In genomic region chr10:73098966-73099845, GRCm38 (mm10) we compare ENCODE assay signal across 8 mouse cellular contexts. TPM values are rescaled to one million over a fixed set of nuclear protein-coding genes. Genes with fewer than 3 reads are reported as not detected.
A peak's percentile ranks its signal among the peaks of the same experiment; 100 is the strongest.
DNase-seq lines count a peak whose midpoint lies in the region; ATAC-seq and TF ChIP-seq lines count a peak whose summit lies in the region.

Gene Pcdh15, plus strand, starts transcription at chr10:73099342.

- H3K9ac ChIP-seq in ES-E14 (ENCODE audit: insufficient read depth, low read depth, low read length, poor library complexity, severe bottlenecking) = peak within 1 kb of the TSS; percentile 8; the same call in 1 of the 2 replicates
- H3K9ac ChIP-seq in forebrain, embryonic 11.5 days (ENCODE audit: low read length) = peak within 1 kb of the TSS; percentile 45
- H3K9ac ChIP-seq in midbrain, embryonic 13.5 days (replicated peaks) = peak within 1 kb of the TSS; percentile 71

- H3K27ac ChIP-seq in ES-E14 (ENCODE audit: insufficient read depth, low read depth, low read length, poor library complexity, severe bottlenecking) = no peak within 1 kb of the TSS
- H3K27ac ChIP-seq in forebrain, embryonic 11.5 days (ENCODE audit: low read depth, low read length) = no peak within 1 kb of the TSS
- H3K27ac ChIP-seq in midbrain, embryonic 13.5 days = peak within 1 kb of the TSS; percentile 56; the same call in 1 of the 2 replicates

- H3K4me3 ChIP-seq in ES-E14 (ENCODE audit: insufficient read depth in 1 of 2, low read depth in 1 of 2, low read length in 2 of 2, poor library complexity in 1 of 2, severe bottlenecking in 1 of 2) = peak within 1 kb of the TSS; percentile 55 to 78
- H3K4me3 ChIP-seq in forebrain, embryonic 11.5 days (ENCODE audit: low read depth, low read length) = peak within 1 kb of the TSS; percentile 60
- peak within 1 kb of the TSS; percentile 68 for H3K4me3 ChIP-seq in midbrain, embryonic 13.5 days (replicated peaks)

- H3K4me2 ChIP-seq in forebrain, embryonic 11.5 days (ENCODE audit: low read depth, low read length, severe bottlenecking) = peak within 1 kb of the TSS; percentile 91
- H3K4me2 ChIP-seq in midbrain, embryonic 13.5 days (replicated peaks) = peak within 1 kb of the TSS; percentile 94

- in situ Hi-C loops in ES-E14 (cut with MboI; ENCODE audit: low sequenced_read_pairs in 2 of 2, unreplicated experiment in 2 of 2) = no loop called here

- no peaks in the 10 kb centered on the region for H3K36me3 ChIP-seq in ES-E14 (ENCODE audit: control insufficient read depth, insufficient read depth, low read length, poor library complexity, severe bottlenecking)
- no peaks in the 10 kb centered on the region for H3K36me3 ChIP-seq in forebrain, embryonic 11.5 days (ENCODE audit: control insufficient read depth, insufficient read depth, low read length)
- no peaks in the 10 kb centered on the region for H3K36me3 ChIP-seq in midbrain, embryonic 13.5 days

- DNase-seq in gastrocnemius, postnatal 4 days (ENCODE audit: low spot score in 2 of 2) = peak; percentile 12 to 23
- no peak for DNase-seq in gastrocnemius, adult 18-20 months (ENCODE audit: low spot score)
- peak; percentile 20 for DNase-seq in ES-E14 (ENCODE audit: low read depth, low spot score)
- DNase-seq in forebrain, embryonic 11.5 days (ENCODE audit: low spot score) = peak; percentile 74
- peak in 1 of 2 experiments; percentile 18 for DNase-seq in layer of hippocampus, adult 8-10 months (ENCODE audit: low spot score in 2 of 2)
- peak; percentile 6 for DNase-seq in testis, postnatal 14 days (ENCODE audit: low spot score)
- DNase-seq in thymus, postnatal 0 days (ENCODE audit: low spot score) = no peak

- peak; percentile 45 for ATAC-seq in forebrain, embryonic 11.5 days (replicated peaks; ENCODE audit: low FRiP score)
- ATAC-seq in midbrain, embryonic 13.5 days = peak; percentile 57

- peaks cover 26% of the 10 kb centered on the region for H3K27me3 ChIP-seq in forebrain, embryonic 11.5 days (ENCODE audit: control insufficient read depth, insufficient read depth, low read length)
- H3K27me3 ChIP-seq in midbrain, embryonic 13.5 days = peaks cover 54% of the 10 kb centered on the region

- WGBS in forebrain, embryonic 11.5 days = under 1% methylated on average over 78 of the region's 79 CpGs
- under 1% methylated on average over 79 of the region's 79 CpGs for WGBS in midbrain, embryonic 13.5 days

- H3K4me1 ChIP-seq in ES-E14 (ENCODE audit: control insufficient read depth in 2 of 2, insufficient read depth in 2 of 2, low read length in 2 of 2, poor library complexity in 1 of 2) = 0 out of 4 replicates have a peak, but pooled peaks cover 0 to 2% of the 10 kb centered on the region in 2 experiments
- H3K4me1 ChIP-seq in forebrain, embryonic 11.5 days (replicated peaks; ENCODE audit: control insufficient read depth, insufficient read depth, low read length) = no peaks in the 10 kb centered on the region
- H3K4me1 ChIP-seq in midbrain, embryonic 13.5 days (replicated peaks) = peaks cover 21% of the 10 kb centered on the region

- H3K9me3 ChIP-seq in ES-E14 (ENCODE audit: control insufficient read depth, insufficient read depth, low read depth, low read length) = no peaks in the 10 kb centered on the region
- no peaks in the 10 kb centered on the region for H3K9me3 ChIP-seq in forebrain, embryonic 11.5 days (ENCODE audit: control insufficient read depth, low read length)
- no peaks in the 10 kb centered on the region for H3K9me3 ChIP-seq in midbrain, embryonic 13.5 days

TF ChIP-seq in ES-E14, 5 proteins besides CTCF, POLR2A, EP300 and RAD21:
- TF ChIP-seq MAFK (IDR thresholded peaks at IDR 0.05; ENCODE audit: insufficient read depth, low read depth, low read length) = no peak
- no peak for TF ChIP-seq ZC3H11A (IDR thresholded peaks at IDR 0.05; ENCODE audit: borderline replicate concordance, low read depth, low read length)
- no peak for TF ChIP-seq ZNF384 (IDR thresholded peaks at IDR 0.05; ENCODE audit: low read depth, low read length)
- no peak for TF ChIP-seq HCFC1 (IDR thresholded peaks at IDR 0.05; ENCODE audit: borderline replicate concordance, insufficient read depth, low read length)
- no peak for TF ChIP-seq CHD2 (IDR thresholded peaks at IDR 0.05; ENCODE audit: low read depth, low read length)

RNA-seq across cellular contexts. Expression of gene Pcdh15, which starts in this region (rescaled TPM):
- under 1 TPM; 0.37 to 0.39 TPM for total RNA-seq in gastrocnemius, postnatal 4 days (2021)
- total RNA-seq in gastrocnemius, adult 18-20 months (2021) = under 1 TPM; 0.19 to 0.23 TPM
- 0.04 TPM in 1 of 2 replicates, not detected in the other for total RNA-seq in ES-E14 (2012; rRNA removed)
- 0.87 and 1.0 TPM in 2 replicates for polyA plus RNA-seq in forebrain, embryonic 11.5 days (2014; fragmentation: Nextera tagmentation; extraction: Ambion mirVana)
- total RNA-seq in layer of hippocampus, adult 8-10 months (2022) = 10 to 100 TPM; 15.2 to 28.9 (median 19.3) TPM
- 5.8 and 5.9 TPM in 2 replicates for polyA plus RNA-seq in midbrain, embryonic 13.5 days (2015; fragmentation: Nextera tagmentation; extraction: Ambion mirVana)
- 0.72 and 0.85 TPM in 2 replicates for polyA plus RNA-seq in thymus, postnatal 0 days (2015; fragmentation: Nextera tagmentation; extraction: Ambion mirVana)

Comparison
In these comparisons a context has a peak if more than half of its experiments do, and no peak if none do; other contexts are left out.
1. RNA of gene Pcdh15 (total RNA-seq): 15.2 to 28.9 TPM in layer of hippocampus, adult 8-10 months; 0.37 to 0.39 TPM in gastrocnemius, postnatal 4 days, 0.19 to 0.23 TPM in gastrocnemius, adult 18-20 months and 0.04 TPM in ES-E14; every median in the first group is over 10 times any median in the second.
2. Peak in DNase-seq in gastrocnemius, postnatal 4 days; RNA of the gene not detected or under 1 TPM.
3. Peak in DNase-seq, H3K4me3 ChIP-seq and H3K9ac ChIP-seq in ES-E14; RNA of the gene not detected or under 1 TPM.
4. DNase-seq: peak in forebrain, embryonic 11.5 days (single experiment) and testis, postnatal 14 days (single experiment); none in gastrocnemius, adult 18-20 months (single experiment) and thymus, postnatal 0 days (single experiment).
5. H3K9ac ChIP-seq: peak in every context shown above with its lines; median percentile 71 in midbrain, embryonic 13.5 days; 45 in forebrain, embryonic 11.5 days; 8 in ES-E14.
6. Peak in every context shown above with its lines, with median percentiles within 50 percentile points of each other: H3K4me3 ChIP-seq.